Mouse (Mus musculus) midbrain, embryonic 14.5 days (tissue): ENCODE measurements around the gene Gm21903. TPM values are rescaled to one million over a fixed set of nuclear protein-coding genes. Genes with fewer than 3 reads are reported as not detected.

Source experiments
- polyA plus RNA-seq: library from polyadenylated mRNA; unstranded; fragments of >200 nt; fragmentation: Nextera tagmentation; extraction: Ambion mirVana; gene quantifications from 2 replicates; pipeline ENCODE4 v1.2.1, GENCODE M21; 2014

Gm21903 gene
- polyA plus RNA-seq, 1 experiment from 2014 or later: not detected

Other genes starting within 250 kb of the Gm21903 start
- gene Esp24, start 6.6 kb downstream of the Gm21903 start, polyA plus RNA-seq: not detected in 2 replicates
- not detected in 2 replicates for gene Esp23, start 33.7 kb upstream of the Gm21903 start, polyA plus RNA-seq
- gene Esp22, start 52.0 kb upstream of the Gm21903 start, polyA plus RNA-seq: not detected in 2 replicates